Mouse (Mus musculus) 416B (cell line): ENCODE results near the gene Ifrd1.
"Not testable (repeated sequence)": the region's sequence is repeated elsewhere in the genome, so short reads cannot be mapped to it uniquely, and the experiment has no call there.

ENCODE experiments used
- DNase-seq: peaks from one replicate; pipeline ENCODE4 v3.0.0; 2011; ENCODE audit warnings: low read depth

Gene Ifrd1

GRCm38 (mm10) chr12:40248454-40249180 is at the start of gene Ifrd1:
TSS of gene Ifrd1 (minus strand) at chr12:40248504.
- DNase-seq = peak; percentile 92

DNA sequence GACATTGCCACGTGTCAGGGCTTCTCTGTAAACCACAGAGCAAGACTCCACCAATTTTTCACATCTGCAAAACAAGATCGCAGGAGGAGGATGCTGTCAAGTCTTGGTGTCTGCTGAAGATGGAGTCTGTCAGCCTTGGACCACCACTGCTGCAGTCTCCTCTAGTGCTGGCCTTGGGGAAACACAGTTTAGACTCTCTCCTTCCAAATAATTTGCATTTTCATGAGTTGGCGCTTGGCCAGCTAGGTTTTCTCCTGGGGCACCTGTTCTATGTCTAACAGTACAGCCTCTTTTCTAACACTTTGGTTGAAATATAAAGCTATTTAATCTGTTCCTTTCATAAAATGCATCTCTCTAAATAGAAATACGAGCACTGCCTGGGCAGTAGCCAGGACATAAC is 38.2 kb upstream of the Ifrd1 start:
- DNase-seq = no peak

DNA sequence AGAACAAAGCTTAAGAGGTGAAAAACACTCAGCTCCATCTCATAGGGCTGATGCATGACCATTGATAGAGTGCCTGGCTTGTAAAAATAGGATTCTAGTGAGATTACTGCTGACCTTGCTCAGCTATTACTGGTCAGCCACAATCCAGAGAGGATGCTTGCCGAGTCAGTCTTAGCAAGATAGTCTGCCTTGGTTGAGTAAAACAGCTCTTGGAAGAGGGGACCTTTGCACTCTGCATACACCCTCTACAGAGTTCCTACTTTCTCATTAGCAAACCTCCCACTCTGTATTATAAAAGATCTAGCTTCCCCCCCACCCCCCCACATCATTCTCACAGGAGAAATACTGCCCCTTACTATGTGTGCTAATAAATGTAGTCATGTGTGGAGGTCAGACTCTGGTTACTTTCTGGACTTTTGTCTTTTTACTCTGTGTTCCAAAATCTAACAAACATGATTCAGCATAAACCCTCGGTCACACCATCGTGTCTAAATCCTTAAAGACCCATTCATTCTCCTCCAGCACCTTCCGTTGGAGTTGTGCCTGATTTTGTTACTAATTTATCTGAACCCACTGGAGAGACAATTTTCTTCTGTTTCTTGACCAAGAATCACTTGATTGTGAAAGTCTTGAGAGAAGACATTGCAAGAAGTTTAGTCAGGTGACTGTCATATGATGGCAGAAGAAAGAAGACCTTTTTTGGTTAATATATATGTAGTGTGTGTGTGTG is 32.5 kb upstream of the Ifrd1 start:
- no peak for DNase-seq

- DNase-seq = no peak
Observed at GRCm38 (mm10) chr12:40277581-40277980, 29.3 kb upstream of the Ifrd1 start.

DNA sequence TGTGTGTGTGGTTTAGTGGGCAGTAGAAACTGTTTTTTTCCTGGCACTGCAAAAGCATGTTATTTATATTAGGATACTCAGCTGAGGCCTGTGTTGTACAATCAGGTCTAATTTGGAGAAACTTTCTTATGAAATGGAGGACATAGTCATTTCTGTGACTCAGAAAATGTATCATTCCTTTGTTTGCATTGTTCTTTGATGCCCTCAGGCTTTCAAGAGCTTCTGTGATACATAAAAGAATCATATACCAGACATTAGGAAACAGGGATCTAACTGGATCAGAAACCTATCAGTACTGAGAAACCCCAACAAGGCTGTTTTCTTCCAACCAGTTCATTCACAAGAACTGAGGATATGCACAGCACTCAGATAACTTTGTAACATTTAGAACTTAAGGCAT is 26.6 kb upstream of the Ifrd1 start:
- DNase-seq = no peak

DNA sequence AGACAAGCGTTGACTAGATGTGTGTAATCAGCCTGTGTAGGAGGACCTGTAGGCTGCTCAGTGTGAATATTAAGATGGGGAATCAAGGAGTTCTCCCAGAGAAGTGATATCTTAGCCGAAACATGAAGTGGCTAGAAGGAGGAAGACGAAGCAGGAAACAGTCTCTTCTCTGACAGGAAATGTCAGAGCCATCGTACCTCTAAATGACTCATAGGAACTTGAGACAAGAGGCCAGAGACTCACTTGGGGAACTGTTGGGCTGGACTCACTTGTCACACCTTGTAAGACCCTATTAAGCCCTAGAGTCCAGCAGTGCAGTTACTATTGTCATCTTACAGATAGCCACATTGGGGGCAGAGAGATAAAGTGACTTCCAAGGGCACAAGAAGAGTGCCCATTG is 25.0 kb upstream of the Ifrd1 start:
- peak; percentile 78 for DNase-seq

- no peak for DNase-seq
Observed at GRCm38 (mm10) chr12:40272710-40273109, 24.4 kb upstream of the Ifrd1 start.

DNA sequence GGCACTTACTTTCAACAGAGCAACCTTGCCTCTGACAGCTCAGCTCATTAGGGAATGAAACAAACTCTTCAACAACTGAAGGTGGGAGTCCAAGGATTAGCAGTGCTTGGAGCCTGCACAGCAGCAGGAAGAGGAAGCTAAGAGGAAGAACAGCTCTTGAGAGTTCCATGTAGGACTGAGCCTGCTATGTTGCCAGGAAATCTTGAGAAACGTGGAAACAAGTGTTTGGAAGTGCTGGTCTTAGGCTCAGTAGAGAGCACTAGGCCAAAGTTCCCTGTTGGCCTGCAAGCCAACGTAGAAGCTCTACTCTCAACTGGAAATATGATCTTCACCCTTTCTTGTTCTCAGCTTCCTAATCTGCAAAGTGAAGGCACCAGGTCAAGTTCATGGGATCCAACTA is 20.0 kb upstream of the Ifrd1 start:
- no peak for DNase-seq

- no peak for DNase-seq
Observed at GRCm38 (mm10) chr12:40263712-40264111, 15.4 kb upstream of the Ifrd1 start.

DNA sequence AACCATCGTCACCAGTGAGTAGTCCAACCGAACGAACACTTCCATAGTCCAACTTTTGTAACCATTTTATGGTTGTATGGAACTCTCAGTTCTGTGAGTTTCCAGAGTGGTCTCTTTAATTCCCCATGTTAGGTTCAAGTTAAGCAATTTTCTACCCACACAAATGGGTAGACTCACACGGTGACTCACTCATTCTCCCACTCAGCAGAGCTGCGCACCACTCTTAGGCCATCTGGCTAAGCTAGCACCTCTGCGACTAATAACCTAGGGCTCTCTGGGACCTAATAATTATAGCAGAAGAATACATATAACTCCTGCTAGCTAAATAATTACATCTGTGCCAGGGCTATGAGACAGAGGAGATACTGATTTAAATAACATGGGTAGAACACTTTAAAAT is 14.7 kb upstream of the Ifrd1 start:
- DNase-seq = peak; percentile 29

DNA sequence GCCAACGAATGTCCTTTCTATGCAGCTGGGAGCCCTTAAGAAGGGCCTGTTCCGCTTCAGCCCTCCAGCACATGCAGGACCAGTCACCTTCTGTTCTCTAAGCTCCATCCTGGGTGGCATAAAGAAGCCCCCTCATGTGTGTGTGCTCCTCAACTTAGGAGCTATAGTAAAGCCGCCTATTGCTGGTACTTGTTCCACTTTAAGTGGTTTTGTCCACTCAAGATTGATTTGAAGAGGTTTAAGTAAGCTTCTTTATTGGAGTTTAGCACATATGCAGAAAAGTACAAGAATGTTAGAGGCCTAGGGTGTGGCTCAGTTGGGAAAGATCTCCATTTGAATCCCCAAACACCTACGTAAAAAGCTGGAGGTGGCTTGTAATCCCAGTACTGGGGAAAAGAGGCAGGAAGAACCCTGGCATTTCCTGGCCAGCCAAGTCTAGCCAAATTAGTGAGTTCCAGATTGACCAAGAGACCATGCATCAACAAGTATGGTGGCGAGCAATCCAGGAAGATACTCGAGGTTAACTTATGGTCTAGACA is 10.2 kb upstream of the Ifrd1 start:
- DNase-seq = no peak

GRCm38 (mm10) chr12:40257226-40257625 is 8.9 kb upstream of the Ifrd1 start:
- peak; percentile 75 for DNase-seq

DNA sequence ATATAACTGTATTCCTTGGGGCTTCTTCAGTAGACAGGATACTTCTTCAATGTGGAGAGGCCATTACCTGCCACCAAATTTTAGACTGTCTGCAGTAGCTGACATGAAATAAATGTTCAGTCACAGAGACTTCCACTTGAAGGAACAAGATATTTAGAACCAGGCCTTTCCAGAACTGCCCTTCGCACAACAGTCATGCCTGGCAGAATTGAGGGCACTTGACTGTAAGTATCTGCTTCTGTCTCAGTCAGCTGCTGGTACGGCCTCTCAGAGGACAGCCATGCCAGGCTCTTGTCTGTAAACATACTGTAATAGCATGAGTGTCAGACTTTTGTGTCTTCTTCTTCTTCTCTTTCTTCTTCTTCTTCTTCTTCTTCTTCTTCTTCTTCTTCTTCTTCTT is 8.2 kb upstream of the Ifrd1 start:
- no peak for DNase-seq

DNA sequence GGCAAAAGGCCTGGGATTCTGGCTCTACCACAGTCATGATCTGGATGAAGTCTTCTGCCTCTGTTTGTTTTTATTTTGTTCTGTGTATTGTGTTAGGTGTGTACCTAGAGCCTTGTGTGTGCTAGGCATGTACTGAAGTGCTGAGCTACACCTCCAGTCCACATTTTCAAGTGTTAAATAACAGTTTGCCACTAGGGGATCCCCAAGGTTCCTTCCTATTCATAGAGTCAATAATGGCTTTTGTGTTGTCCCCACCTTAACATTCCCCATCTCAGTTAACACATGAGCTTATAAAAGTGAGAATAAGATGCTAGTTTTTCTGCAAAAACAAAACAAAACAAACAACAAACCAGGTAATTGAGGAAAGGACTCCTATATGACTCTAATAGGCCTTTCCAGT is 7.7 kb upstream of the Ifrd1 start:
- DNase-seq = peak; percentile 51

GRCm38 (mm10) chr12:40255310-40255709 is 7.0 kb upstream of the Ifrd1 start:
- not testable (repeated sequence) for DNase-seq

GRCm38 (mm10) chr12:40254729-40255128 is 6.4 kb upstream of the Ifrd1 start:
- DNase-seq = no peak

DNA sequence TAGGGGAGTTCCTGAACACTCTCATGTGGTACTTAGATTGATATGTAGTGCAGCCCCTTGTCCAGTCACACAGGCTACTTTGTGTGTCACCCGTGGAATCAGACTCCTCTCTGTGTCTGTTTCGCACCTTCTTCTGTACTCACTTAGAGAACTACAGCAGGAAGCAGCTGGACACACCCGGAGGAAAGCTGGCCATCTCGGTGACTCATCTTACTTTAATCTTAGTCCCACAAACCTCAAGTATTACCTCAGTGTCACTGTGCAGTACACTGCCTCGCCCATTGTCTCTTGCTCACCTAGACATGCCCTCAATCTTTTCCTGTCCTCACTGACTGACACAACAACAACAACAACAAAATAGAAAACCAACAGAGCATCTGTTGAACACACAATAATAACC is 4.9 kb upstream of the Ifrd1 start:
- peak; percentile 90 for DNase-seq

DNA sequence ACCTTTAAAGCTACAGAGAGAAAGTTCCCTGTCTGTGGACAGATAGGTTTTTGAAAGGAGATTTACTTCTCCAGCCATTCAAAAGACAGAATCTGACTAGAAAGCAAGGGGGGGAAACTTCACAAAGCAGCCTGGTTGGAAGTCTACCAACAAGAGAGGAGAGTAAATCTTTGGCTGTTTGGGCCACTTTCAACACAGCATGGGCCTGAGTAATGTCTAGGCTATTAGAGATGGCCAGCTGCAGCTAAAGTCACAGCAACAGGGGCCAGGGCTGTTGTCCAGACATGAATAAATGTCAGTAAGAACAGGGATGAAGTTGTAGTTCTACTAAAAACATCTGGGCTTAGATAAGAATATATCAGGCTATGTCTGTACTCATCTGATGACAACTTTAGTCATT is 2.0 kb upstream of the Ifrd1 start:
- no peak for DNase-seq

- DNase-seq = peak; percentile 87
Observed at GRCm38 (mm10) chr12:40247976-40248375, 328 bp downstream of the Ifrd1 start.

- peak; percentile 23 for DNase-seq
Observed at GRCm38 (mm10) chr12:40247384-40247783, 920 bp downstream of the Ifrd1 start.

- DNase-seq = no peak
Observed at GRCm38 (mm10) chr12:40245434-40245970, 2.8 kb downstream of the Ifrd1 start.

- no peak for DNase-seq
Observed at GRCm38 (mm10) chr12:40244926-40245325, 3.4 kb downstream of the Ifrd1 start.

- no peak for DNase-seq
Observed at GRCm38 (mm10) chr12:40243821-40244221, 4.5 kb downstream of the Ifrd1 start.
